Mouse (Mus musculus): ENCODE data around the gene Plau.

The Plau gene

GRCm38 (mm10) chr14:20806116-20806840 is 30.2 kb upstream of the Plau start:
- 86% methylated on average over 14 of the region's 14 CpGs for WGBS

DNA sequence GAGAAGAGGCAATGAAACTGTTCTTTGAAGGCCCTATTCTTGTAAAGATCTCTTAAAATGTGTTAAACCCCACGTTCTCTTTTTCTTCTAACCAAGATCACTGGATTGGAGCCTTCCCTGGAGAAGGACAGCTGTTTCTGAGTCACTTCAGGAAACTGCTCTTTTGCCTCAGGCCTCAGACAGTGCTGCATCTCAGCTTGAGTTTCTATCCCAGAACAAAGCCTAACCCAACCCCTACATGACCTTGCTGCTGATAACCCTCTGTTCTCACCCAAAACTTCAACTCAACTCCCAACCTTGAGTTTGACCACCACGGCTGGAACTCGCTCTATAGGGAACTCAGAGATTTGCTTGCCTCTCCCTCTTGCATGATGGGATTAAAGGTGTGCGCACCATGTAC is 27.1 kb upstream of the Plau start:
- 81% methylated on average over 4 of the region's 4 CpGs for whole genome bisulfite sequencing

DNA sequence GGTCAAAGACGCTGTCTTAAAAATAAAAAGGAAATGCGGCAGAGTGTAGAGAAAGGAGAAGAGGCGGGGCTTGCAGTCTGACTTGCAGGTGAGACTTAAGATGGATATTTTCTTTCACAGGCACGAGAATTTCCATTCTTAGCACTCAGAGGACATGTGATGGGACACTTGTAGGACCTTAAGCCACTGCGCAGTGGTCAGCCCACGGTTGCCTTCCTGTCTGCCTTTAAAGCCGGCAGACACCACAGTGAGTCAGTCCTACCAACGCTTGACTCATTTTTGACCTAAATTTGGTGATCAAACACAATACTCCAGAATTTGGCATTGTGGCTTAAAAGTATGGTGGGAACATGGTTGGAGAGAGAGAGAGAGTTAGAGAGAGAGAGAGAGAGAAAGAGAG is 25.2 kb upstream of the Plau start:
- 72% methylated on average over 8 of the region's 8 CpGs for WGBS

DNA sequence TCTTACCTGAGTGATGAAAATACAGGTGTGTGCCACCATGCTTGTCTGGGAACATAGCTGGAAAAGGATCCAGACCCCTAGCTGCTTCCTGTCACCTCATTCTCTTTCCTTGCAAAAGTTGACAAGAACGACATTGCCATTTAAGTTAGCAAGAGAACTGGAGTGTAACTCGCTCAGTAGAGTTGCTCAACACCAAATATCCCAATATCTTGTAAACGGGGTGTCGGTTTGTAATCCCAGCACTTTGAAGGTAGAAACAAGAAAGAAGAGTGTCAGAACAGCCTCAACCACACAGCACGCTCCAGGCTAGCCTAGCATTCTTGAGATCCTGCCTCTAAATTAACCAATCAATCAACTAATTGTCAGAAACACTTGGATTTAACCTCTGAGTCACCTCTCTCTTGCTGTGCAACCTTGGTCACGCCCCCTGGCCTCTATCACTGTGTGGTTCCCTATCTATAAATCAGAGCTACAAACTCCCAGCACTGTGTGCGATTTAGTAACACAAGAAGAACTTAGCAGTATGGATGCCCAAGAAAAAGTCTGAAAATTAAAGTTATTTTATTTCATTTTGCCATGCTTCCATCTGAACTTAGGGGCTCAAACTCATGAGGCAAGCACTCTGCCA is 24.6 kb upstream of the Plau start:
- 92% methylated on average over 7 of the region's 7 CpGs for WGBS

DNA sequence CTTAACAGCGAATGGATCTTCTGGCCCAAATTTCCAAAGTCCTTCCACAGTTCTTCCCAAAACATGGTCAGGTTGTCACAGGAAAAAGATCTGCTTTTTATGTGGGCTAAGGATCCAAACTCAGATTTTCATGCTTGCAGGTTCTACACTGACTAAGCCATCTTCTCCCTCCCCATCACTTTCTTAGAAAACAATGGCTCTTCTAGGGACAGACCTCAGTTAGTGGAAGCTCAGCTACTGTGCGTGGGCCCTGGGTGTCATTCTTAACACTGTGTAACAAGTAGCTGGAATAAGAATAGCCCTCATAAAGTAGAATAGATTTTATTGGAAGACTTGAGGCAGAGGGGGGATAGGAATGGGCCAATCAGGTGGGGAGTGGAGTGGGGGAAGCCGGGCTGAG is 21.0 kb upstream of the Plau start:
- 67% methylated on average over 3 of the region's 3 CpGs for WGBS

DNA sequence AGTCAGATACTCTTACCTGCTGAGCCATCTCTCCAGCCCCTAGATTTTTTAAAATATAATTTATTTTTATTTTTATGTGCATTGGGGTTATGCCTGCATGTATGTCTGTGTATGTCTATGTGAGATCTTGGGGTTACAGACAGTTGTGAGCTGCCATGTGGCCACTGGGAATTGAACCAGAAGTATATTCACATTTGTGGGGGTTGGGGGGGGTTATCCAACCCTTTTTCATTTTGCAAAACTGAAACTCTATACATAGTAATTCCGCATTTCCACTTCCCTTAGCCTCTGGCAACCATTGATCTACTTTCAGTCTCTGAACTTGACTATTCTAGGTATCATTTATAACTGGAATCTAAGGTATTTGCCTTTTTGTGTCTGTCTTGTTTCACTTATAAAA is 11.9 kb upstream of the Plau start:
- 89% methylated on average over 1 of the region's 1 CpGs for WGBS

- 55% methylated on average over 2 of the region's 2 CpGs for WGBS
These were observed 10.9 kb upstream of the Plau start for GRCm38 (mm10) chr14:20825516-20825915.

- WGBS = 91% methylated on average over 8 of the region's 8 CpGs
These were observed 9.4 kb upstream of the Plau start for GRCm38 (mm10) chr14:20827061-20827460.

GRCm38 (mm10) chr14:20827491-20827890 is 9.0 kb upstream of the Plau start:
- 92% methylated on average over 5 of the region's 5 CpGs for WGBS

GRCm38 (mm10) chr14:20828524-20828923 is 7.9 kb upstream of the Plau start:
- WGBS = 81% methylated on average over 3 of the region's 3 CpGs

DNA sequence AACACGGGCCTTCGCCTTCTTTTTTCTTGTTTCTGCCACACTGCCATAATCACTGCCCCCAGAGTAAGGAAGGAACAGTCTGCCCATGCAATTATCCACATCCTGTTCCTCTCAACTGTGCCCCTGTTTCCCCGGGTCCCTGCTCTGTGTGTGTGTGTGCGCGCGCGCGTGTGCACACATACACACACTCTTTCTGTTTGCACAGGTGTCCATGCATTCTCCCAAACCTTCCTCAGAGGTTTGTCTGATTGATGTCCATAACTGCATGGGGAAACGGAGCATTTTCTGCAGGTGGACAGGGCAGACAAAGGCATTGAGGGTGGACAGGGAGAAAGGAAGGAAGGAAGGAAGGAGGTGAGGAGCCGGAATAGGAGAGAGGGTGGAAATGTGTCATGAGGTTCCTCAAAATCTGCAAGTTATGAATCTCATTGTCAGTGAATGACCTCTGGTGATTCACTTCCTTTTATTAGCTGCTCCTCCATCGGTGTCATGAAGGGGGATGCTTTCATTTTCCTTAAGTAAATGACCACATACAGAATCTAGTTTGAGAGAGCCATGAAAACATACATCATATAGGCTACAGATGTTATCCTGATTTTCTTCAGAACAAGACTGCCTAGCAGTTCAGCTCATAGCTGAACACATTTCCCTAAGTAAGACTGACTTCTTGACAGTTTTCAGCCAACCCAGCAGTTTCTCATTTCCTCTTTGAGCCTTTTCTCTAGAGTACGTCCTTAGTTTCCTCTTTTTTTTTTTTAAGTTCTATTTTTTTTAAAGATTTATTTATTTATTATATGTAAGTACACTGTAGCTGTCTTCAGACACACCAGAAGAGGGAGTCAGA is 6.7 kb upstream of the Plau start:
- 73% methylated on average over 12 of the region's 12 CpGs for WGBS

DNA sequence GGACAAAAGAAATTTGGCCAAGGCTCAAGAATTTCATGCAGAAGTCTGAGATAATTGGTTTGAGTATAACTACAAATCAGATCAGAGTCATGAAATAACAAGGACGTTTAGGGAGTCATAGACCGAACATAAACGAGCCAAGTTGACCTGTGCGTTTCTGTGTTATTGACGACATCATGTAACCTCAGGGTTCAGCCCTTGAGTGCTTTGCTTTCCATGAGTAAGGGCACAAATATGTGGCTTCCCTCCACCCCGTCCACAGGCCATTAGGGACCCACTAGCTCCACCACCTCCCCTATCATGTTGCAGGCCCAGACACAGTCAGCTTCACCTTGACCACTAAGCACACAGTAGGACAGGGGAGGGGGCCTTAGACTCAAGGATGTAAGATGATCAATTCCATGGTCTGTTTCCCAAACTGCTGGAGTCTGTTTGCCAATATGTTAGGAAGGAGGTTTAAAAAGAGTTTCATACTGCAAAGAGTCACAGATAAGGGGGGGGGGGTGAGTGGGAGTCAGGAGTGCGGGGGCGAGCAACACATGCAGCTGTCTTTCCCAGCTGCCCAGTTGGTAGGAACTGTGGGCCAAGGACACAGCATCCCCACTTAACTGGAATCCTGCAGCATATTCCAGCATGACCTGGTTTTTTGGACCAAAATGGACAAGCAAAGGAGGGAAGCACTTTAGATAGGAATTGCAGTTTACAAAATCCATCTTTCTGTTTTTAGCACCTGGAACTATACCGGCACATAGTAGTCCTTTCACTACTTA is 5.1 kb upstream of the Plau start:
- 68% methylated on average over 9 of the region's 9 CpGs for WGBS

DNA sequence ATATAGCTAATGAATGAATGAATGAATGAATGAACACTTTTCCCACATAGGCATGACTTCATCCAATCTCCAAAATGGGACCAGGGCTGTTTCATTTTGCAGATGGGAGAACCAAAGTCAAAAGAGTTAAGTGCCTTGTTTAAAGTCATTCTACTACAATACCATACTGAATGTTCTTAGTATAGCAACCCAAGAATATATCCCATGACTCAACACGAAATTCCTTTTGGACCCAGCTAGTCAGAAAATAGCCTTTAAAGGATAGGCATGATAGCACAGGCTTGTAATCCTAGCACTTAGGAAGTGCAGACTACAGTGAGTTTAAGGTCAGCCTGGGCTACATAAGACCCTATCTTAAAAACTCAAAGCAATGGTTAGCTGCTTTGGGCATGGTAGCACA is 4.5 kb upstream of the Plau start:
- WGBS = 45% methylated on average over 1 of the region's 1 CpGs

DNA sequence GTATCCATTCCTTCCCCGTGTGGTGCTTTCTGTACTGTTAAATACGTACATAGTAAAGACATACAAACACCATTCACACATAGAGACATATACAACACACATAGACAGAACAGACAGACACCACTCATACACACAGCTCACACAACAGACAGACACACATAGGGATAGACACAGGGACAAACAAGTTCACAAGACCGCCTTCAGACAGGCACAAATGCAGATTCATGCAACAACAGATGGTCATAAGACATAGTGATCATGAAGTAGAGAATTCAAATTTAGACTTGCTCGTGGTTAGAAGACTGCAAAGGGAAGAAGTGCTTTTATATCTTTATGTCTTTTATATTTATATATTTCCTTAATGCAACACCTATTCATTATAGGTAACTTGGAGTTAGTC is 2.9 kb upstream of the Plau start:
- WGBS = 60% methylated on average over 4 of the region's 4 CpGs

GRCm38 (mm10) chr14:20834136-20834535 is 2.3 kb upstream of the Plau start:
- 46% methylated on average over 7 of the region's 7 CpGs for WGBS

DNA sequence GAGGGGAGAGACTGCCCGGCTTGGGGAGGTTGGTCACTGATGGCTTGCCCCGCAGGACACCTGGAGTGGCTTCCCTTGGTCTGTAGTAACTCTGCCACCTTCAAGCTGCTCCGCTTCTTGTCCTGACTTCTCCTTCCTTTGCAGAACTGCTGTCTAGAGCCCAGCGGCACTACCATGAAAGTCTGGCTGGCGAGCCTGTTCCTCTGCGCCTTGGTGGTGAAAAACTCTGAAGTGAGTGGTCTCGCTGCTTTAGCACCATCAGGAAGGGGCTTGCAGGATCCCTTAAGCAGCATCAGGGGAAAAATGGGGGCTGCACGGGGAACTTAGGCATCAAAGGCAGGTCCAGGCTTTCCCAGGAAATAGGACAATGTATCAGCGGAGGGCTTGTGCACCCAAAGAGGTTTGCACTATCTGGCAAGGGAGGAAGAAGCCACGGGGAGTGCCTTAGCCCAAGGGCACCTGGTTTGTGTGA is 481 bp downstream of the Plau start:
- 20% methylated on average over 10 of the region's 10 CpGs for WGBS

- WGBS = 85% methylated on average over 7 of the region's 7 CpGs
These were observed 1.2 kb downstream of the Plau start for GRCm38 (mm10) chr14:20837681-20838080.

- 95% methylated on average over 2 of the region's 2 CpGs for WGBS
These were observed 5.1 kb downstream of the Plau start for GRCm38 (mm10) chr14:20841526-20841925.

DNA sequence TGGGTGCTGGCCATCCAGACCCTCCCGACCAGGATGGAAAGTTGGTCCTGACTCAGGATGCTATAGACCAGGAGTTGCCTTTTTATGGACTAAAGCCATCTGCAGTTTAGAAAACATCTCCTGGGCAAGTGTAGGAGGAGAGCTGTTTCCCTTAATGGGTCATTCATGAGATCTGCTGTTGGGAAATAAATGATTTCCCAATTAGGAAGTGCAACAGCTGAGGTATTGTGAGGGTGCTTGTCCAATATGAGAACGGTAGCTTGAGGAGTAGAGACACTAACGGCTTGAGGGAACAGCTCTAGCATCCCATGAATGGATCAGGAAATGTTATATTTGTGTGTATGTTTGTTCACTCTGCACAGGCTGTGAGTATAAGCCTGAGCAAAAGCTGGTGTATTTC is 6.2 kb downstream of the Plau start:
- WGBS = 66% methylated on average over 3 of the region's 3 CpGs

- WGBS = 92% methylated on average over 6 of the region's 6 CpGs
These were observed 7.7 kb downstream of the Plau start for GRCm38 (mm10) chr14:20844126-20844525.

DNA sequence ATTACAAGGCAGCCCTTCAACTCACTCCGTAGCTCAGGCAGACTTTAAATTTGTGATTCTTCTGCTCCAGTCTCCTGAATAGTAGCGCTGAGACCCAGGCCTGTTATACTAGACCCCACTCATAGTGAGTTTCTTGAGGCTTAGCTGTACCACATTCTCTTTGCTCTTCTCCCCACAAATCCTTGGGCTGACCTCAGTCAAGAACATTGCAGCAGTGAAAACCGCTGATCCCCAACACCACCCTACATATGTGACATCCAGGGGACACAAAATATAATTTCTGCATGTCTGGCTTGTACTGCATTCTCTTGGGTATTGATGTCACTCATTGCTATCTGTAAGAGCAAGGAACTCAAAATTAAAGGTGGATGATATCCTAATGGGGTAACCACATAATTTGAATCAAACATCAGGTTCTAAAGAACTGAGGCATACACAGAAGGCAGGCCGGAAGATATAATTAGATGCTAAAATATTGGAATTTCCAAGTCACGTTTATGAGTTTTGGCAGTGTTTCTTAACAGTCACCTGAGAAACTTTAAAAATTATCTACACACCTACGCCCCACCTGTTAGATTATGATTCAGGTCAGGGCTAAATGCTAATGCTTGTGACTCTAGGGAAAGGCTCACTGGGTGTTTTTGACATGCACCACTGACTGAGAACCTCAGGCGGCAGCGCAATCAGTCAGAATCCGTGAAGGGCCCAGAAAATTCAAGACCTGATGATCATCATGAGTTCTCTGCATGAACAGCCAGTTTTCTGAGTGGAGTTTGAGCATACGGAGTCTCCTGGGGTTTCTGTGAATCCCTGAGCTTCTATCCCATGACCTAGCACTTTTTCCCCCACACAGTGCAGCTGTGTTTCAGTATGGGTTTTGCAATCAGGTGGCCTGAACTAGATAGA is 8.5 kb downstream of the Plau start:
- 88% methylated on average over 10 of the region's 10 CpGs for WGBS

Measured in cerebral cortex, adult 2 months (tissue).